Mouse (Mus musculus) heart, postnatal 0 days (tissue): Measurements from ENCODE around the gene Rbm8a. TPM values are rescaled to one million over a fixed set of nuclear protein-coding genes. Genes with fewer than 3 reads are reported as not detected.

Experiments used
- ATAC-seq: fragments of 200-750 bp; cut with Nextera tagmentation; 2 replicates; pipeline ENCODE4 v1.8.0; 2017; ENCODE audit warnings: low read depth, moderate number of reproducible peaks, moderate library complexity; ENCODE audit not compliant: insufficient read depth
- DNase-seq: peaks from one replicate; pipeline ENCODE4 v3.0.0-alpha.2; 2016; ENCODE audit warnings: low spot score
- H3K27ac ChIP-seq: fragments of 300-500 bp; sonication (generic); 2 replicates; pipeline ENCODE4 v1.5.1; 2014; ENCODE audit warnings: low read depth, mild to moderate bottlenecking
- H3K27me3 ChIP-seq: fragments of 300-500 bp; sonication (generic); 2 replicates; pipeline ENCODE4 v1.6.1; 2014; ENCODE audit warnings: low read length, mixed read lengths; ENCODE audit not compliant: control insufficient read depth, insufficient read depth
- H3K36me3 ChIP-seq: fragments of 300-500 bp; sonication (generic); replicated peaks from 2 replicates; pipeline ENCODE4 v1.6.1; 2014; ENCODE audit warnings: low read length, mixed read lengths; ENCODE audit not compliant: control insufficient read depth, insufficient read depth
- H3K4me1 ChIP-seq: fragments of 300-500 bp; sonication (generic); 2 replicates; pipeline ENCODE4 v1.6.1; 2014; ENCODE audit warnings: antibody characterized with exemption; ENCODE audit not compliant: control insufficient read depth, insufficient read depth
- H3K4me2 ChIP-seq: fragments of 300-500 bp; sonication (generic); 2 replicates; pipeline ENCODE4 v1.6.1; 2014; ENCODE audit warnings: low read depth, mild to moderate bottlenecking, low read length, moderate library complexity
- H3K4me3 ChIP-seq: fragments of 300-500 bp; sonication (generic); 2 replicates; pipeline ENCODE4 v1.5.1; 2014; ENCODE audit warnings: low read depth, low read length
- H3K9ac ChIP-seq: fragments of 300-500 bp; sonication (generic); replicated peaks from 2 replicates; pipeline ENCODE4 v1.6.1; 2014; ENCODE audit warnings: low read depth, low read length, mixed read lengths
- H3K9me3 ChIP-seq: fragments of 300-500 bp; sonication (generic); replicated peaks from 2 replicates; pipeline ENCODE4 v1.6.1; 2016; ENCODE audit warnings: low read length; ENCODE audit not compliant: control insufficient read depth
- CTCF ChIP-seq: IDR thresholded peaks from 2 replicates; pipeline ENCODE4 v1.5.1; 2016; ENCODE audit warnings: antibody characterized with exemption, control low read depth, low read depth
- EP300 ChIP-seq: IDR thresholded peaks from 2 replicates; pipeline ENCODE4 v1.6.1; 2016; ENCODE audit warnings: antibody characterized with exemption, low read depth
- WGBS: fragments of 180-500 bp; shearing (Covaris S2); extraction: QIAGEN DNeasy Blood & Tissue Kit; methylation state at CpG from one replicate; pipeline ENCODE4 v1.1.7; 2014; 5-methylcytosine and 5-hydroxymethylcytosine counted together
- polyA plus RNA-seq: library from polyadenylated mRNA; unstranded; fragments of >200 nt; fragmentation: Nextera tagmentation; extraction: Ambion mirVana; gene quantifications from 2 replicates; pipeline ENCODE4 v1.2.1, GENCODE M21; 2015
- total RNA-seq: library from RNA; depleted of rRNA; stranded (reverse); fragments of >200 nt; gene quantifications from 2 replicates; pipeline ENCODE4 v1.2.3, GENCODE M21; 2014; ENCODE audit warnings: low replicate concordance

The Rbm8a gene
- total and polyA plus RNA-seq, 2 experiments from 2014 or later = 7.5 to 65.4 TPM

- ATAC-seq (no peak), DNase-seq (no peak)
- Histone ChIP-seq H3K36me3 (peaks cover 18% of the 10 kb centered on the region; the same call in 1 of the 2 replicates), H3K4me1 (peaks cover 17% of the 10 kb centered on the region), H3K4me2 (no peak overlapping the region), H3K27me3 (no peaks in the 10 kb centered on the region), H3K27ac (no peak overlapping the region), H3K9me3 (no peaks in the 10 kb centered on the region), H3K4me3 (no peak overlapping the region), H3K9ac (no peak overlapping the region)
- WGBS = 89% methylated on average over 4 of the region's 4 CpGs
- TF ChIP-seq EP300 = no peak
- no peak for TF ChIP-seq CTCF
These were observed 23.1 kb upstream of the Rbm8a start for GRCm38 (mm10) chr3:96606618-96607017.

- Histone ChIP-seq H3K9me3 (no peaks in the 10 kb centered on the region), H3K36me3 (peaks cover 67% of the 10 kb centered on the region), H3K27ac (no peak overlapping the region), H3K4me1 (no peaks in the 10 kb centered on the region), H3K4me3 (no peak overlapping the region), H3K4me2 (no peak overlapping the region), H3K27me3 (no peaks in the 10 kb centered on the region), H3K9ac (no peak overlapping the region)
- no peak for TF ChIP-seq EP300
- TF ChIP-seq CTCF = no peak
- WGBS = 85% methylated on average over 3 of the region's 3 CpGs
- DNase-seq = no peak
- no peak for ATAC-seq
These were observed 11.8 kb upstream of the Rbm8a start for GRCm38 (mm10) chr3:96617941-96618340.

- Histone ChIP-seq H3K36me3 (peaks cover 61% of the 10 kb centered on the region), H3K9ac (no peak overlapping the region), H3K27ac (no peak overlapping the region), H3K4me3 (no peak overlapping the region), H3K4me2 (no peak overlapping the region), H3K9me3 (no peaks in the 10 kb centered on the region), H3K4me1 (no peaks in the 10 kb centered on the region), H3K27me3 (no peaks in the 10 kb centered on the region)
- TF ChIP-seq EP300 (no peak), CTCF (no peak)
- 87% methylated on average over 4 of the region's 4 CpGs for WGBS
- DNase-seq (no peak), ATAC-seq (no peak)
These were observed 6.5 kb upstream of the Rbm8a start for GRCm38 (mm10) chr3:96623201-96623600.

DNA sequence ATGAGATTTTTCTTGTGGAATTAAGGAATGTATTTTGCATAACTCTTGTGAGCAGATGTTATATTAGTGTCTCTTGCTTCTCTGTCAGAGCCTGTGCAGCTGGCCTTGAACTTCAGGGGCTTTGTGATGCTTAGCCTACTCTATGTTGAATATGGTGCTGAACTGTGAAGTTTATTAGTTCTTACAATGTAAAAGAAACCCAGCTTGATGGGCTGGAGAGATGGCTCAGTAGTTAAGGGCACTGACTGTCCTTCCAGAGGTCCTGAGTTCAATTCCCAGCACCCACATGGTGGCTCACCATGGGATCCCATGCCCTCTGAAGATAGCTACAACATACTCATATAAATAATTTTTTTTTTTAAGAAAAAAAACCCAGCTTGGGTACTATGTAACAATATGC lies 2.3 kb downstream of the Rbm8a start:
- Histone ChIP-seq H3K4me1 (peaks cover 23% of the 10 kb centered on the region), H3K36me3 (peaks cover 27% of the 10 kb centered on the region), H3K27ac (no peak overlapping the region), H3K4me3 (no peak overlapping the region), H3K9ac (no peak overlapping the region), H3K27me3 (no peaks in the 10 kb centered on the region), H3K4me2 (no peak overlapping the region), H3K9me3 (no peaks in the 10 kb centered on the region)
- ATAC-seq (no peak), DNase-seq (no peak)
- TF ChIP-seq CTCF (no peak), EP300 (no peak)

- Histone ChIP-seq H3K9ac (no peak overlapping the region), H3K27ac (no peak overlapping the region), H3K4me2 (no peak overlapping the region), H3K9me3 (no peaks in the 10 kb centered on the region), H3K27me3 (no peaks in the 10 kb centered on the region), H3K4me1 (peaks cover 21% of the 10 kb centered on the region), H3K4me3 (no peak overlapping the region), H3K36me3 (peaks cover 35% of the 10 kb centered on the region)
- ATAC-seq (no peak), DNase-seq (no peak)
- 71% methylated on average over 1 of the region's 1 CpGs for WGBS
- TF ChIP-seq EP300 (no peak), CTCF (no peak)
These were observed 4.3 kb downstream of the Rbm8a start for GRCm38 (mm10) chr3:96634015-96634414.
